Mouse (Mus musculus) pancreas, adult 10 weeks (tissue): ENCODE data around the gene Lilra5. TPM values are rescaled to one million over a fixed set of nuclear protein-coding genes. Genes with fewer than 3 reads are reported as not detected.

ENCODE experiments used
- polyA plus RNA-seq: library from polyadenylated mRNA; stranded (reverse); fragments of 350-450 nt; fragmentation: Illumina TruSeq; extraction: RNeasy Lipid Tissue Mini Kit (QIAGEN cat#74804); gene quantifications from one replicate; pipeline ENCODE4 v1.2.3, GENCODE M21; 2015; ENCODE audit warnings: low read depth, low replicate concordance; ENCODE audit not compliant: insufficient read depth

Lilra5 gene
- not detected for polyA plus RNA-seq

GRCm38 (mm10) chr7:4237454-4237853 is at the start of gene Lilra5:
Lilra5 (plus strand) TSS chr7:4237754.

Other genes with a start within 250 kb of the Lilra5 start
- 0.92 TPM for gene Lair1, start 174.6 kb upstream of the Lilra5 start, polyA plus RNA-seq
- 13.3 TPM for gene Ttyh1, start 118.3 kb upstream of the Lilra5 start, polyA plus RNA-seq
- 57.7 TPM for gene Leng8, start 100.7 kb upstream of the Lilra5 start, polyA plus RNA-seq
- 0.87 TPM for gene Leng9, start 87.4 kb upstream of the Lilra5 start, polyA plus RNA-seq
- gene Cdc42ep5, start 72.9 kb upstream of the Lilra5 start, polyA plus RNA-seq = 6.3 TPM
- not detected for gene Ncr1, start 100.0 kb downstream of the Lilra5 start, polyA plus RNA-seq
- not detected for gene Gp6, start 160.0 kb downstream of the Lilra5 start, polyA plus RNA-seq
- 2.6 TPM for gene Rdh13, start 207.9 kb downstream of the Lilra5 start, polyA plus RNA-seq
- 1.0 TPM for gene Eps8l1, start 222.9 kb downstream of the Lilra5 start, polyA plus RNA-seq